Mouse (Mus musculus): ENCODE data around the gene Bag5.

DNA sequence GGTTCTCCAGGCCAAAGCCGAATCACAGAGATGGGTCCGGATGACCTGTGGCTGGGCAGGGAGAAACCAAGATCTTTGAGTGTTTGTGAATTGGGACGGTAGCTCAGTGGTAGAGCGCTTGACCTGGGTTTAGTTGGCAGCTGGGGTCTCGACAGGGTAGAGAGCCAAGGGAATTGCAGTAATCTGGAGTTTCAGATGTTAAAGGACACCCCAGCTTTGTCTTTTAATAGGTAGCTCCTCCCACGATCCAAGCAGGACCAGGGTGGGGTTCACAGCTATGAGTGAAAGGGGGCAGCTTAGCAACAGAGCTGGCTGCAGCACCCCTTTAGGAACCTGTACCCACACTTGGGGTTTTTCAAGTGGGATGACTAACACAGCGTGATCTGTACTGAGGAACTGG, 34.4 kb upstream of the Bag5 start:
- no peak for TF ChIP-seq CTCF (IDR thresholded peaks at IDR 0.05)
- no peak for TF ChIP-seq POLR2A (IDR thresholded peaks at IDR 0.05; ENCODE audit: insufficient read depth, low read depth, low read length)
- TF ChIP-seq EP300 (IDR thresholded peaks at IDR 0.05; ENCODE audit: insufficient read depth, low read depth, low read length) = no peak
